Mouse (Mus musculus) left cerebral cortex, adult 2 months (tissue): ENCODE results near the gene Lcmt1. TPM values are rescaled to one million over a fixed set of nuclear protein-coding genes. Genes with fewer than 3 reads are reported as not detected.

Experiments
- DNase-seq, 2 experiments: peaks; one replicate each; pipeline ENCODE4 v3.0.0; 2021 to 2022; ENCODE audit warnings: low spot score in 2 of 2, mixed read lengths in 1 of 2; ENCODE audit errors: extremely low spot score in 1 of 2
- H3K27ac ChIP-seq: fragments of 200-600 bp; 2 replicates; pipeline ENCODE4 v1.8.1; 2022
- H3K4me3 ChIP-seq: fragments of 200-600 bp; 2 replicates; pipeline ENCODE4 v1.8.1; 2022
- CTCF ChIP-seq: fragments of 200-600 bp; IDR thresholded peaks from 2 replicates; pipeline ENCODE4 v1.8.1; 2022; ENCODE audit warnings: antibody characterized with exemption, mild to moderate bottlenecking, moderate library complexity
- intact Hi-C: fragments of 180-260 bp; cut with DNase I; formaldehyde crosslinking; loops from one replicate; pipeline ENCODE4 v1.15.1; 2025
- total RNA-seq, 2 experiments: library from RNA; stranded (reverse); gene quantifications; 2 replicates each; pipeline ENCODE4 v1.2.3; 2021

Gene Lcmt1
- total RNA-seq, 2 experiments from 2014 or later, result 82.1 to 88.2 TPM

GRCm38 (mm10) chr7:123465692-123466387 is 96.3 kb downstream of the Lcmt1 start:
- peak; percentile 88 for TF ChIP-seq CTCF
- Histone ChIP-seq H3K4me3 (no peak overlapping the region), H3K27ac (no peak overlapping the region)
- intact Hi-C loops, result loop anchor here (1.0 to 5.0 kb wide), 4 partner anchors 67 to 519 kb away; no protein-coding TSS in a partner anchor
- DNase-seq, result peak; percentile 70 to 72

GRCm38 (mm10) chr7:123467961-123468360 is 98.4 kb downstream of the Lcmt1 start:
- no peak for DNase-seq
- intact Hi-C loops, result loop anchor here (5.0 kb wide), 2 partner anchors 451 to 521 kb away; no protein-coding TSS in a partner anchor
- TF ChIP-seq CTCF, result no peak
- Histone ChIP-seq H3K27ac (no peak overlapping the region), H3K4me3 (no peak overlapping the region)

Other genes starting within 250 kb of the Lcmt1 start
- gene Tnrc6a, start 245.9 kb upstream of the Lcmt1 start, total RNA-seq, result 10 to 100 TPM; 59.6 to 62.4 TPM
- gene Slc5a11, start 155.0 kb upstream of the Lcmt1 start, total RNA-seq, result 1 to 10 TPM in 1 of 2 experiments, under 1 TPM in 1; 0.29 to 1.1 TPM
- 10 to 100 TPM; 20.3 to 22.1 TPM for gene Arhgap17, start 131 bp downstream of the Lcmt1 start, total RNA-seq
- not detected for gene Aqp8, start 92.5 kb downstream of the Lcmt1 start, total RNA-seq
- gene Zkscan2, start 130.7 kb downstream of the Lcmt1 start, total RNA-seq, result 10 to 100 TPM; 18.9 to 22.4 TPM